Mouse (Mus musculus) brain, embryonic 18.5 days (tissue): ENCODE measurements around the gene Klhdc1.

Experiments used
- DNase-seq: peaks from one replicate; pipeline ENCODE4 v3.0.0-alpha.2; 2012; ENCODE audit warnings: low read depth, low spot score

The Klhdc1 gene

GRCm38 (mm10) chr12:69227776-69228466 is 13.1 kb upstream of the Klhdc1 start, which contains the start of gene Pole2:
TSS of gene Pole2 (minus strand) at chr12:69228195.
- DNase-seq = no peak

GRCm38 (mm10) chr12:69229251-69229650 is 11.7 kb upstream of the Klhdc1 start:
- DNase-seq = no peak

GRCm38 (mm10) chr12:69235782-69236181 is 5.2 kb upstream of the Klhdc1 start:
- no peak for DNase-seq

GRCm38 (mm10) chr12:69238284-69238683 is 2.7 kb upstream of the Klhdc1 start:
- DNase-seq = no peak

- DNase-seq = no peak
These were observed 412 bp downstream of the Klhdc1 start for GRCm38 (mm10) chr12:69241405-69241770.

GRCm38 (mm10) chr12:69241771-69242431 is 925 bp downstream of the Klhdc1 start:
- DNase-seq = peak; percentile 37

- no peak for DNase-seq
These were observed 8.8 kb downstream of the Klhdc1 start for GRCm38 (mm10) chr12:69249766-69250165.

GRCm38 (mm10) chr12:69250756-69251155 is 9.8 kb downstream of the Klhdc1 start:
- no peak for DNase-seq

GRCm38 (mm10) chr12:69253806-69254205 is 12.8 kb downstream of the Klhdc1 start:
- no peak for DNase-seq

- no peak for DNase-seq
These were observed 16.9 kb downstream of the Klhdc1 start for GRCm38 (mm10) chr12:69257836-69258235.

- no peak for DNase-seq
These were observed 21.3 kb downstream of the Klhdc1 start for GRCm38 (mm10) chr12:69262251-69262650.

- DNase-seq = no peak
These were observed 24.1 kb downstream of the Klhdc1 start for GRCm38 (mm10) chr12:69265031-69265430.

GRCm38 (mm10) chr12:69267956-69268632 is 27.1 kb downstream of the Klhdc1 start:
- DNase-seq = no peak

GRCm38 (mm10) chr12:69268956-69269355 is 28.0 kb downstream of the Klhdc1 start:
- DNase-seq = no peak

GRCm38 (mm10) chr12:69279931-69280469 is 39.0 kb downstream of the Klhdc1 start:
- no peak for DNase-seq

- no peak for DNase-seq
These were observed 39.9 kb downstream of the Klhdc1 start for GRCm38 (mm10) chr12:69280915-69281314.

GRCm38 (mm10) chr12:69283146-69283545 is 42.2 kb downstream of the Klhdc1 start:
- DNase-seq = no peak

GRCm38 (mm10) chr12:69287535-69287934 is 46.6 kb downstream of the Klhdc1 start:
- DNase-seq = no peak

- DNase-seq = no peak
These were observed 47.7 kb downstream of the Klhdc1 start for GRCm38 (mm10) chr12:69288699-69289098.

GRCm38 (mm10) chr12:69292401-69292800 is 51.4 kb downstream of the Klhdc1 start:
- DNase-seq = no peak

GRCm38 (mm10) chr12:69293815-69294214 is 52.8 kb downstream of the Klhdc1 start:
- no peak for DNase-seq

- DNase-seq = no peak
These were observed 54.0 kb downstream of the Klhdc1 start for GRCm38 (mm10) chr12:69294936-69295335.
